Mouse (Mus musculus): Measurements from ENCODE around the gene Draxin.
A peak's percentile ranks its signal among the peaks of the same experiment; 100 is the strongest.
"Not testable (repeated sequence)": the region's sequence is repeated elsewhere in the genome, so short reads cannot be mapped to it uniquely, and the experiment has no call there.

Gene Draxin

GRCm38 (mm10) chr4:148151267-148152168 lies 21.0 kb upstream of the Draxin start, which contains the start of gene Fbxo6:
TSS of gene Fbxo6 (minus strand) at chr4:148152140.
- DNase-seq (ENCODE audit: low read depth, low spot score), result no peak

DNA sequence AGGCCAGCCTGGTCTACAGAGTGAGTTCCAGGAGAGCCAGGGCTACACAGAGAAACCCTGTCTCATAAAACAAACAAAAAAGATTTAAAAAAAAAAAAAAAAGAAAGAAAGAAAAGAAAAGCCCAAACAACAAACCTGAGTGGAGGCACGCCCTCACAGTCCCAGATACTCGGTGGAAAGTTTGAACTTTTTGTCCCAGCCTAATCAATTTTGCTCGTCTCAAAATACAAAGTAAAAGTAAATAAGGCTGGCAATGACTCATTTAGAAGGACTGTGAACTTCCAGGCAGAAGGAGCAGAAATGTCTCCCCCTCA lies 20.4 kb upstream of the Draxin start:
- DNase-seq (ENCODE audit: low read depth, low spot score), result no peak

GRCm38 (mm10) chr4:148150242-148150641 lies 19.7 kb upstream of the Draxin start:
- DNase-seq (ENCODE audit: low read depth, low spot score), result no peak

- DNase-seq (ENCODE audit: low read depth, low spot score), result no peak
Observed at GRCm38 (mm10) chr4:148149540-148149939, 19.0 kb upstream of the Draxin start.

DNA sequence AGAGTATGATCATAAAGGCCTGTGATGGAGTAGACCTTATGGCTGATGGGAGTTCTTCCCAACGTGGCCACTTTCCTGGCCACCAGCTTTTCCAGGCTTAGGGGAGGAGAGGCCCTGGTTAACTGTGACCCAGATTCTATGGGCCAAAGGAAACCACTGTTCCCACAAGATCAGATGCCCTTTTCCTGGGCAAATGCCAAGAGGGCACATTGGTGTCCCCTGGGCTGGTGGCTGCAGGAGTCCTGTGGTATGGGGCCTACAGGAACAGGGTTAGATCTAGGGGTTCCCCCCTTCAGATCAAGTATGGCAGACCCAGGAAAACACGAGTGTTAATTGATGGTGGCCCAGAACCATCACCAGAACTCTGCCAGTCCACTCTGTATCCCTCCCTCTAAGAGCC lies 17.2 kb upstream of the Draxin start:
- DNase-seq (ENCODE audit: low read depth, low spot score), result no peak

DNA sequence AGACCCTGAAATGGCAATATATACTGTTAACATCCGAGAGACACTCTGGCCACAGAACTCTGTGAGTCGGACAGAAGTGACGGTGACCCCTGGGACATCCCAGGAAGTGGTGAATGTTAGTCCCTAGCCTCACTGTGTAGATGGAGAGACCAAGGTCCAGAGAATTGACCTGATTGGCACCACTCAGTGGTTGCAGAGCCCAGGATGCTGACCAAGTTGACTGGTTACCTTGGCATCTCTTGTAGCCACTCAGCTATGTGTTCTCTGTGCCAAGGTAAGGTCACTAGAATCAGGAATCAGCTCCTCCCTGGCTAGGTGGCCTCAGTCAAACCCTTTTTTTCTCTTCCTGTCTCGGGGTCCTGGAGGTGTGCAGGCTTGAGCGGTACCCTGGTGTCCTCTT lies 13.2 kb upstream of the Draxin start:
- no peak for DNase-seq (ENCODE audit: low read depth, low spot score)

DNA sequence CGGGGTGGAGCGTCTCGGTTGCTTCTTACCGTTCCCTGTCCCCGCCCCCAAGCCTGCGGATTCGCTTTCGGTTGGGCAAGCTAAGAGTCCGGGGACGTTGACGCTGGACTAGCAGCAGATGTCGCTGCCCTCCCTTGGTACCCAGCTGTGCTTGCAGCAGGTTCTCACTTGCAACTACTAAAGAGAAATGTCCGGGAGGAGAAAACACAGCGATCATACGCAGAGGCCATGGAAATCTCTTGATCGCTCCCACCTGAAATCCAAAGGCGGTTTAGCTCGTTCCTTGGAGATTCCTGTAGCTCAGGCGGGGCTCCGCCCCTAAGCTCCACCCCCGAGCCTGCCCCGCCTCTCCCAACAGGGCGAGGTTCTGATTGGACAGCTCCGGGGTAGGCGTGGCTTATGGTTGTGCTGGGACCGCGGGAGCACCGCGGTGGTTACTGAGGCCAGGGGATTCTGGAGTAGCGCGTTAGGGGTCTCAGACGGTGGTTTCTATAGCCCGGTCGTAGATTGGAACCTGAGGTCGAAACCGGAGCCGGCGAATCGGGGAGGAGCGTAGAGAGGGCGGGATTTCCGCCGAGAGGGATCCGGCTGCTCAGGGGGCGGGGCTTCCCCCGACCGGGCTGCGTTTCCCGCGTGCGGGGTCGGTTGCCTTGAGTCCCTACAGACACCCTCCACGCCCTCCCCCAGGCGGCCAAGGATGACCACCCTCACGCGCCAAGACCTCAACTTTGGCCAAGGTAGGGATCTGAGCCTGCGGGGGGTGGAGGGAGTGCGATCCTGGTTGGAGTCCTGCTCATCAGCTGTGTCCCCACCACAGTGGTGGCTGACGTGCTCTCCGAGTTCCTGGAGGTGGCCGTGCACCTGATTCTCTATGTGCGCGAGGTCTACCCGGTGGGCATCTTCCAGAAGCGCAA lies 9.9 kb upstream of the Draxin start:
- DNase-seq (ENCODE audit: low read depth, low spot score), result peak; percentile 86

GRCm38 (mm10) chr4:148139767-148140097 lies 9.2 kb upstream of the Draxin start:
- no peak for DNase-seq (ENCODE audit: low read depth, low spot score)

- DNase-seq (ENCODE audit: low read depth, low spot score), result no peak
Observed at GRCm38 (mm10) chr4:148137503-148137902, 7.0 kb upstream of the Draxin start.

DNA sequence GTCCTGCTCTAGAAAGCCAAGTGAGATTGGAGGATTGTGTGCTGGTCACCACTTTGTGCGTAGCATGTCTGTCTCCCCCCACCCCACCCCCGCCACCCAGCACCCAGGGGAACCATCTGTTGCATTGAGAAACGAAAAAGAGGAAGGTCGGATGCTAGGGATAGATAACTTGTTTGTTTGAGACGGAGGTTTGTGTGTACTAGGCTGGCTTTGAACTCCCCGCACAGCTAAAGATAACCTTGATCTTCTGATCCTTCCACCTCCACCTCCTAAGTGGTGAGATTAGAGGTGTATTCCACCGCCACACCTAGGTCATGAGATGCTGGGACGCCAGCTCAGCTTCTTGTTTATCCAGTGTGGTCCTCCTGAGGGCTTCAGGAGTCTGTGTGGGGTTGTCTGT lies 4.5 kb upstream of the Draxin start:
- no peak for DNase-seq (ENCODE audit: low read depth, low spot score)

DNA sequence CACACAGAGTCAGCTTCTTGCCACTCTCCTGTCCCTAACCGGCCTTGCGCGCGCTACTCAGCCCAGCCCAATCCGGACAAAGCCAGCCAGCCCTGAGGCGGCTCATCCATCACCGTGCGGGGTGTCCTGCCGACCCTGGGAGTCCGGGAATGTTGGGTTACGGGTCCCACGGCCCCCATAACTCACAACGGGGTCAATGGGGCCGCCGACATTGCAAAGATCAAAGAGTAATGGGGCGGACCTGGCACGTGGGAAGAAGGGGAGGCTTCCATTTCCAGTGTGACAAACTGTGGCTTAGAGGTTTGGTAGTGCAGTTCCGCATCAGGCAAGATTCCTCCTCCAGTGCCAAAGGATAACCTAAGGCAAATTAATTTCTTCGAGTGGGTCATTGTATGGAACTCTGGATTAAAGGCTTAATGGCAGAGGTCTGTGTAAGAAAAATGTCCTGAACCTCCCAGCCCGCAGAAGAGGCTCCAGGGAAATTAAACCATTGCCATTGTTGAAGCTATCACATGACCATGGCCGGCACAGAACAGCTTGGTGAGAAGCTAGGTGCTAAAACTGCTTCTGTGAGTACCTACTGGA lies 1.1 kb upstream of the Draxin start:
- DNase-seq (ENCODE audit: low read depth, low spot score), result no peak

DNA sequence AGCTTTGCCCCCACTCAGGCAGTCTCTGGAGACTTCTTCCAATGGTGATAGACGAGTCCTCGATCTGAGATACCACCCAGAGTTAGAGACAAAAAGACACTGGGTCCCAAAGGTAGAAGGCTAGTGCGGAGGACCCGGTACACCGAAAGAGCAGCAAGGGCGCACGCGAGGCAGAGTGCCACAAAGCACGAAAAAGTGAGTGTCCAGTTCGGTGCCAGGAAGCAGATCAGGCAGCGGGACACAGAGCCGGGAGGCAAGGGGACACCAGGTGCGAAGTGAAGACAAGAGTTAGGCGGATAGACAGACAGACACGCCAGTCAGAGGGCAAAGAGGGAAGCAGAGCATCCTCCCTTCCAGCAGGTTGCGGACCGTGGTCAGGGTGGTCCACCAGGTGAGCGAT lies 365 bp downstream of the Draxin start, which contains the start of gene Mad2l2:
Gene Mad2l2, plus strand, starts transcription at position 252 of the 400 bp plus-strand sequence.
- no peak for DNase-seq (ENCODE audit: low read depth, low spot score)

- DNase-seq (ENCODE audit: low read depth, low spot score), result no peak
Observed at GRCm38 (mm10) chr4:148128672-148129071, 1.8 kb downstream of the Draxin start.

- DNase-seq (ENCODE audit: low read depth, low spot score), result no peak
Observed at GRCm38 (mm10) chr4:148128241-148128640, 2.3 kb downstream of the Draxin start.

DNA sequence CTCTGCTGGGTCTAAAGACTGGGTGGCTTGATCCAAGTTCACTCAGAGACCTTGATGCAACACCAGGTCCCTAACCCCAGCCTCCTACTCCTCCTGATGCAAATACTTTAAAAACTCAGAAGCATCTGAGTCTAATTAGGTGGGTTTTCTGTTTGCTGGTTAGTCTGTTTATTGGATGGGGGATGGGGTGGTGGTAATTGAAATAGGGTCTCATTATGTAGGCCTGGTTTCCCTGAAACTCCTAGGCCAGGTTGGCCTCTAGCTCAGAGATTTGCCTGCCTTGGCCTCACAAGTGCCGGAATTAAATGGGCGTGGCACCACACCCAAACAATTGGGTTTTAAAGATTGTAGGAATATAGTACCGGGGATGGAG lies 7.8 kb downstream of the Draxin start:
- DNase-seq (ENCODE audit: low read depth, low spot score), result no peak

- no peak for DNase-seq (ENCODE audit: low read depth, low spot score)
Observed at GRCm38 (mm10) chr4:148121982-148122693, 8.4 kb downstream of the Draxin start.

GRCm38 (mm10) chr4:148121362-148121761 lies 9.1 kb downstream of the Draxin start:
- no peak for DNase-seq (ENCODE audit: low read depth, low spot score)

DNA sequence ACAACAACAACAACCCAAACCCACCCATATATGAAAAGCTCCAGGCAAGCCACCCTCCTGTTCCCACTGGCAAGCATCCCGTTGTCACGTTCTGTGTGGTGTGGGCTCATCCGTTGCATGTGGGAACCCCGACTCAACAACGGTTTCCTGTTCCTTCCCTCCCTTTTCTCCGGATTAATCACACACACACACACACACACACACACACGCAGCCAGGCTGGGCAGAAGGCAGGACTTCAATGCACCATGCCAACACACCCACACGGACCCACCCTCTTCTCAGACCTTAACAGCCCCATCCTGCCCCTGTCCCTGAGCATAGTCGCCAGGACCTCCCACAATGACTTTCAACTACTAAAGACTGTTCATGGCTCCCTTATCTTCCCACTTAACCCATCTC lies 9.9 kb downstream of the Draxin start:
- no peak for DNase-seq (ENCODE audit: low read depth, low spot score)

DNA sequence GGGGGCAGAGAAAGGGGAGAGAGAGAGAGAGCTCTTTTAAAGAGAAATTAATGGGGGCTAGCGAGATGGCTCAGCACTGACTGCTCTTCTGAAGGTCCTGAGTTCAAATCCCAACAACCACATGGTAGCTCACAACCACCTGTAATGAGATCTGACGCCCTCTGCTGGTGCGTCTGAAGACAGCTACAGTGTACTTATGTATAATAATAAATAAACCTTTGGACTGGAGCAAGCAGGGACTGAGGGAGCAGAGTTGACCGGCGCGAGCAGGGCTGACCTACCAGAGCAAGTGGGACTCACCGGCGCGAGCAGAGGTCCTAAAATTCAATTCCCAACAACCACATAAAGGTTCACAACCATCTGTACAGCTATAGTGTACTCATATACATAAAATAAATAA lies 10.9 kb downstream of the Draxin start:
- DNase-seq (ENCODE audit: low read depth, low spot score), result not testable (repeated sequence)

DNA sequence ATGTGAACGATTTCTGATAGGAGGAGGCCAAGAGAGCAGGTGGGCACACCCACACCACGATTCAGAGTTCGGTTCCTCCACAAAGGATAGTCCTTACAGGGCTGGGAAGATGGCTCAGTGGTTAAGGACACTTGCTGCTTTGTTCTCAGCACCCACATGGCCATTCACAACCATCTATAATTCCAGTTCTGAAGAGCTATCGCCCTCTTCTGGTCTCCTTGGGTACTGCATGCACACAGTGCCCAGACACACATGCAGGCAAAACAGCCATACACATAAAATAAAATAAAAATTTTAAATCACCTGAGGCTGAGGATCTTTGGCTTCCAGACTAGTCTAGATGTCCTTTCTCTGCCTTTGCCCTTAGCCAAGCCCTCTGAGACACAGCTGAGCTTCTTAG lies 13.1 kb downstream of the Draxin start:
- no peak for DNase-seq (ENCODE audit: low read depth, low spot score)

DNA sequence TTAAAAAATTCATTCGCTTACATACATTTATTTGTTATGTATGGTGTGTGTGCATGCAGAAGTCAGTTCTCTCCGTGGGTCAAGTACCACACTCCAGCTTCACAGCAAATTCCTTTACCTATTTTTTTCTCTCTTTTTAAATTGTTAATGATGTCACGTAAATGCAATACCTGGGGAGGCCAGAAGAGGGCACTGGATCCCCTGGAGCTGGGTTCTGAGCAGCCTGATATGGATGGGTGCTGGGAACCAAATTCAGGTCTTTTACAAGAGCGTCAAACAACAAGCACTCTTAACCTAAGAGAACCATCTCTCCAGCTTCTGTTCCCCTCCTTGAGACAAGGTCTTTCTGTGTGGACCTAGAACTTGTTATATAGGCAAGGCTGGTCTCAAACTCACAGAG lies 13.8 kb downstream of the Draxin start:
- DNase-seq (ENCODE audit: low read depth, low spot score), result no peak

- no peak for DNase-seq (ENCODE audit: low read depth, low spot score)
Observed at GRCm38 (mm10) chr4:148115467-148115866, 15.0 kb downstream of the Draxin start.
